Mouse (Mus musculus) common myeloid progenitor, adult 5-6 weeks (primary cell): Measurements from ENCODE around the gene Nrm. TPM values are rescaled to one million over a fixed set of nuclear protein-coding genes. Genes with fewer than 3 reads are reported as not detected.

ENCODE experiments used
- ATAC-seq: replicated peaks from 2 replicates; pipeline ENCODE4 v1.8.0; 2016; ENCODE audit warnings: low read depth, mild to moderate bottlenecking, moderate TSS enrichment, inconsistent platforms; ENCODE audit not compliant: poor library complexity, severe bottlenecking
- total RNA-seq: library from RNA; stranded (forward); fragments of 200-1000, 187-1606 nt; gene quantifications from 2 replicates; pipeline ENCODE4 v1.2.3, GENCODE M21; 2017

Gene Nrm
- total RNA-seq, 1 experiment from 2014 or later, result 55.1 TPM

GRCm38 (mm10) chr17:35865481-35866280 is 4.6 kb downstream of the Nrm start, which contains the start of gene Ppp1r18:
Gene Ppp1r18, plus strand, starts transcription at chr17:35865593.
- peak; percentile 3; the same call in 1 of the 2 replicates for ATAC-seq

- ATAC-seq, result no peak
Measured at GRCm38 (mm10) chr17:35866281-35866831, 5.2 kb downstream of the Nrm start.

- no peak for ATAC-seq
Measured at GRCm38 (mm10) chr17:35866911-35867890, 6.1 kb downstream of the Nrm start.

- no peak for ATAC-seq
Measured at GRCm38 (mm10) chr17:35868165-35868820, 7.2 kb downstream of the Nrm start.

DNA sequence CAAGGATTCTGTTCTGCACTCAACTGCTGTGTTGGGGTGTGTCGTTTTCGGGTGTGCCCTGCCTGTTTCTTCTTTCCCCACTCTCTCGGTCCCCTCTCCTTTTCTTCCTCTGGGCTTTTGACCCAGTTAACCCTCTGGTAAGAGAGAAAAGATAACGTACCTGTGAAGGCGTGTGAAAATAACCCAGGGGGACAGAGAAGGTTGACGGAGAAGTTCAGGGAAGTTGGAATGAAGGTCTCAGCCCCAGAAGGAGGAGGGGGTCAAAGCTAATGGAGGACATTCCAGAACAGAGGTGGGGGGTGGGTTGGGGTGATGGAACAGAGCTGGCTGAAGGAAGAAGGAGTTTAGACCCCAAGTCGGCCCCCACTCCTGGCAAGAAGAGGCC is 7.8 kb downstream of the Nrm start:
- no peak for ATAC-seq

DNA sequence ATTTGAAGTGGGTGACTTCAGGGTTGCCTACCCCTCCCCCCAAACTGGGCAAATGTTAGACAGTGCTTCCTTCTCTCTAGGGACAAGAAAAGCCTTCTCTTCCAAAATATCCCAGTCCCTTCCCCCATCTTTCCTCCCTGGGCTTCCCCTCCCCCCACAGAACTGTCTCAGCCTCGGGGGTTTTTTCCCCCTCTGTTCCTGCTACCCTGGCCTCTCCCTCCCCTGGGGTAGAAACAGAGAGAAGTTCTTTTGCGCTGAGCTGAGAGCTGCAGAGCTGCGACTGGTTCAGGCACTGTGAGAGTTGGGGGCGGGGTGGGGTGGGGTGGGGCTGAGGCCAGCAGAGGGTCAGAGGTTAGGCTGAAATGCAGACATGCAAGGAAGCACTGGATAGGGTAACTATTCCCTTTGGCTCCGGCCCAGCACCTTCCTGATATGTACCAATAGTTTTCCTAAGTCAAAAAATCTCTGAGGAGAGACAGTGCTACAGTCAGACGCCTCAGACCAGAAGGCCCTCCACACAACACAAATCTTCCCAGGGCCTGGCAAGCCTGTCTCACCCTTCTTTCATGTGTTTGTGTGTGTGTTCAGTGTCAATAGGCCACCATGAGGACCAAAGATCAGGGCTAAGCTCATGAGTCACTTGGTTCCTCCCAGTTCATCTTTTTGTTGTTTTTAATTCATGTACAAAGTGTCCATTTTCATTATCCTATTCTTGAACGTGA is 8.4 kb downstream of the Nrm start:
- no peak for ATAC-seq

DNA sequence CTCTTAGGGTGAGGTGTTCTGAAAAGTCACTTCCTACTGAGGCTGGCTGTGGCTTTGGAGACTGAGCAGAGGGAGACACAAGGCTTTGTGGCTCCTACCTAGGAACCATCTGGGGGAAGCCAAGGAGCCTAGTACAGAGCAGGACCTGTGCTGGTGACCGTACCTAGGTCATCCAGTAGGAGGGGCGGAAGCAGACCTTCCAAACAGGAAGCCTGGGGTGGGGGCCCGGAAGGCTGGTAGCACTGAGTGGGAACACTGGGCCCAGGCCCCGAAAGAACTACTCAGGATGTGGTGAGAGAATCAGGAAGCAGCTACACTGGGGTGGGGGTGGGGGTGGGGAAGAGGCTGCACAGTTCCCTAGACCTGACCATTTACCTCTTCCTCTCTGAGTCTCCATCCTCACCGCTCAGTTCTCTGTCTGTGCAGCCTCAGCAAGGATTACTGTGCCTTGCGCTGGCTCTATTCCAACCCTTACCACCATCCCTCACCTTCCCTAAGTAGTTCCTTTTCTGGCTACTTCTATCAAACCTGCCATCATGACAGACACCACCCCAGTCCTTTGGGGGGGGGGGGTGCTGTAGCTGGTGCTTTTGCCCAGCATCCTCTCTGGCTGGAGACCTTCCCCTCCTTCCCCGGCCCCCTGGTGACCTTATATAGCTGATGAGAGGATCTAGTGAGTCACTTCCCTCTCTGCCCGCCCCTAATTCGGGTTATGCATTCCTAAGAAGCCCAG is 9.2 kb downstream of the Nrm start:
- peak; percentile 67 for ATAC-seq

DNA sequence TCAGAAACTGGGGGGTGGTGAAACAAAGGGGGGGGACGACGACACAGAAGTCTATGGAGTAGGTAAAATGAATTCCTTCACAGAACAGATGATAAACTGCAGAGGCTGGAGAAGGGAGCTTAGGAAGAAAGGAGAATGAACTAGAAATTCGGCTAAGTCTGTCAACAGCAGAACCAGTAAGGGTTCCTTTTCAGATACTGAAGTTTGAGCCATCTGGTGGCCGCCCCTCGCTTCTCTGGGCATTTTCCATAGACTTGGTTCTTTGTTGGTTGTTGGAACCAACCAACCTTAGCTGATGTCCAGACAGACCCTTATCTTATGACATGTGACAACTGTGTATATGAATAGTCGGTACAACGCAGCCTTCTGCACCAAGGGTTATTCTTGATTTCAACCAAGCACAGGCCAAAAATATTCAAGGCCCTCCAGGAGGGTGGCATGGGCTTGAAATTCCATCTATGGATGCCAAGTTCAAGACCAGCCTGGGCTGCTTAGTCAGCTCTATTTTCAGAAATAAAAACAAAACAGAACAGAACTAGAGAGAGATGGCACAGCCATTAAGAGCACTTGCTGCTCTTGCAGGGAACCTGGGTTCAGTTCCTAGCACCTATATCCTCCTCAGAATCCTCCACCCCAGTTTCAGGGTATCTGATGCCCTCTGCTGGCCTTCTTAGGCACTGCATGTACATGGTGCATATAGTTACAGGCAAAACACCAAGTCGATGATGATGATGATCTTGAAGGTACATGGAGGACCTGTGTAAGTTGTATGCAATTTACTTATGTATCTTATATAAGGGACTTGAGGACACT is 10.0 kb downstream of the Nrm start:
- no peak for ATAC-seq

DNA sequence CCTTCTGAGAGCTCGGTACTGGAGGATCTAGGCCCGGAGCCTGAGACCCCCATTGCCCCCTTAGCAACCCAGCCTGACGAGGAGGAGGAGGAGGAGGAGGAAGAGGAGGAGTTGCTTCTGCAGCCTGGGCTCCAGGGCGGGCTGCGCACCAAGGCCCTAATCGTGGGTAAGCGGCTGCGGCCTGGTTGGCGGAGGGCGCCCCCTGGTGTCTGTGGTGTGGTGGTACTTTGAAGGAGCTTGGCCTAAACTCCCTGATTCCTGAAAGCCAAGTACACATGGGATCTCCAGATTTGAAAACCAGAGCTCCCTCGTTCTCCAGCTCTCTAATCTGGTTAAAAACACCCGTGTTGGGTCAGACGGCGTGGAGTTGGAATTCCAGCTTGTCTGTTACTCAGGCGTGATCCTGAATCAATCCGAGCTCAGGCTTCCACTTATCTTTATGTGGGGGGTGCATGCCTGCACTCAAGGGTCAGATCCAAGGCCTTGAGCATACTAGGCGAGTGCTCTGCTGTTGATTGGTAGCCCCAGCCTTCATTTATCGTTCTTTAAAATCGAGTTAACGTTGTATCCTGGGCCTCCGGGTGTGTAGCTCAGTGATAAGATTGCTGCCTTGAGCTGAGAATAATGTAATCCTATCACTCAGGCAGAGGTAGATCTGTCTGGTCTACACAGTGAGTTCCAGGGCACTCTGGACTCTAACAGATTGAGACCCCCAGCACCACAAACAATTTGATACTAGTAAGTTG is 12.8 kb downstream of the Nrm start:
- peak; percentile 54 for ATAC-seq

GRCm38 (mm10) chr17:35874721-35875120 is 13.6 kb downstream of the Nrm start:
- no peak for ATAC-seq

GRCm38 (mm10) chr17:35879245-35880057 is 18.3 kb downstream of the Nrm start, which contains the start of gene Dhx16:
Gene Dhx16, plus strand, starts transcription at chr17:35879819.
- peak; percentile 97 for ATAC-seq

DNA sequence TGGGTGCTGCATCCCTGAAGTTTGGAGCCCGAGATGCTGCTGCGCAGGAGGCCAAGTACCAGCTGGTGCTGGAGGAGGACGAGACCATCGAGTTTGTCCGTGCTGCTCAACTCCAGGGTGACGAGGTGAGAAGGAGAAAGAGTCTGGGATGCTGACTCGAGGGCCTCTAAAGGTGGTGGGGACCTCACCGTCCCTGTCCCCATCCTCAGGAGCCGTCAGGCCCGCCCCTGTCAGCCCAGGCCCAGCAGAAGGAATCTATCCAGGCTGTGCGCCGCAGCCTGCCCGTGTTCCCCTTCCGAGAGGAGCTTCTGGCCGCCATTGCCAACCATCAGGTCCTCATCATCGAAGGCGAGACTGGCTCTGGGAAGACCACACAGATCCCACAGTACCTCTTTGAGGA is 21.8 kb downstream of the Nrm start:
- no peak for ATAC-seq

DNA sequence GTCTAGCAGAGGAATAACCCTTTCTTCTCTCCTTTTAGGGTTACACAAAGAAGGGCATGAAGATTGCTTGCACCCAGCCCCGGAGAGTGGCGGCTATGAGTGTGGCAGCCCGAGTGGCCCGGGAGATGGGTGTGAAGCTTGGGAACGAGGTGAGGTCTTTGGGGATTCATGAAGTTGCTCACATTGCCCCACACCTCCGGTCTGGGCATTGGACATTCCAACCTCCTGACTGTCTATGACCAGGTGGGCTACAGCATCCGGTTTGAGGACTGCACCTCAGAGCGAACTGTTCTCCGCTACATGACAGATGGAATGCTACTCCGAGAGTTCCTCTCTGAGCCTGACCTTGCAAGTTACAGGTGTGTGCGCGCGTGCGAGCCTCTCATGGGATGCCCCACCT is 22.7 kb downstream of the Nrm start:
- ATAC-seq, result no peak

GRCm38 (mm10) chr17:35887725-35888124 is 26.6 kb downstream of the Nrm start:
- no peak for ATAC-seq

- ATAC-seq, result peak; percentile 59
Measured at GRCm38 (mm10) chr17:35896781-35897643, 35.9 kb downstream of the Nrm start, which contains the start of gene 2310061I04Rik. Gene 2310061I04Rik, minus strand, starts transcription at chr17:35897431.
